Mouse (Mus musculus): Measurements from ENCODE around the gene Cemip2. TPM values are rescaled to one million over a fixed set of nuclear protein-coding genes. Genes with fewer than 3 reads are reported as not detected.

The Cemip2 gene
- total RNA-seq, 2 experiments from 2014 or later: 1.5 to 6.0 TPM

- no peak for ATAC-seq (replicated peaks; ENCODE audit: low FRiP score, poor library complexity, severe bottlenecking)
These were observed 26.3 kb downstream of the Cemip2 start for GRCm38 (mm10) chr19:21804488-21804887.

GRCm38 (mm10) chr19:21805305-21805704 lies 27.2 kb downstream of the Cemip2 start:
- no peak for ATAC-seq (replicated peaks; ENCODE audit: low FRiP score, poor library complexity, severe bottlenecking)

- no peak for ATAC-seq (replicated peaks; ENCODE audit: low FRiP score, poor library complexity, severe bottlenecking)
These were observed 32.0 kb downstream of the Cemip2 start for GRCm38 (mm10) chr19:21810135-21810534.

- ATAC-seq (replicated peaks; ENCODE audit: low FRiP score, poor library complexity, severe bottlenecking): no peak
These were observed 35.4 kb downstream of the Cemip2 start for GRCm38 (mm10) chr19:21813560-21813959.

GRCm38 (mm10) chr19:21814433-21815020 lies 36.4 kb downstream of the Cemip2 start:
- ATAC-seq (replicated peaks; ENCODE audit: low FRiP score, poor library complexity, severe bottlenecking): no peak

GRCm38 (mm10) chr19:21816260-21816659 lies 38.1 kb downstream of the Cemip2 start:
- no peak for ATAC-seq (replicated peaks; ENCODE audit: low FRiP score, poor library complexity, severe bottlenecking)

GRCm38 (mm10) chr19:21818021-21818725 lies 40.0 kb downstream of the Cemip2 start:
- no peak for ATAC-seq (replicated peaks; ENCODE audit: low FRiP score, poor library complexity, severe bottlenecking)

GRCm38 (mm10) chr19:21819585-21819984 lies 41.4 kb downstream of the Cemip2 start:
- ATAC-seq (replicated peaks; ENCODE audit: low FRiP score, poor library complexity, severe bottlenecking): no peak

GRCm38 (mm10) chr19:21820126-21820525 lies 42.0 kb downstream of the Cemip2 start:
- no peak for ATAC-seq (replicated peaks; ENCODE audit: low FRiP score, poor library complexity, severe bottlenecking)

GRCm38 (mm10) chr19:21821877-21822276 lies 43.7 kb downstream of the Cemip2 start:
- no peak for ATAC-seq (replicated peaks; ENCODE audit: low FRiP score, poor library complexity, severe bottlenecking)

GRCm38 (mm10) chr19:21824146-21824545 lies 46.0 kb downstream of the Cemip2 start:
- no peak for ATAC-seq (replicated peaks; ENCODE audit: low FRiP score, poor library complexity, severe bottlenecking)

GRCm38 (mm10) chr19:21825128-21825885 lies 47.2 kb downstream of the Cemip2 start:
- no peak for ATAC-seq (replicated peaks; ENCODE audit: low FRiP score, poor library complexity, severe bottlenecking)

GRCm38 (mm10) chr19:21833416-21833992 lies 55.4 kb downstream of the Cemip2 start:
- ATAC-seq (replicated peaks; ENCODE audit: low FRiP score, poor library complexity, severe bottlenecking): no peak

- no peak for ATAC-seq (replicated peaks; ENCODE audit: low FRiP score, poor library complexity, severe bottlenecking)
These were observed 56.8 kb downstream of the Cemip2 start for GRCm38 (mm10) chr19:21834952-21835351.

- ATAC-seq (replicated peaks; ENCODE audit: low FRiP score, poor library complexity, severe bottlenecking): no peak
These were observed 72.6 kb downstream of the Cemip2 start for GRCm38 (mm10) chr19:21850721-21851120.

GRCm38 (mm10) chr19:21854526-21855228 lies 76.5 kb downstream of the Cemip2 start:
- ATAC-seq (replicated peaks; ENCODE audit: low FRiP score, poor library complexity, severe bottlenecking): no peak

GRCm38 (mm10) chr19:21855421-21856128 lies 77.4 kb downstream of the Cemip2 start:
- ATAC-seq (replicated peaks; ENCODE audit: low FRiP score, poor library complexity, severe bottlenecking): no peak

GRCm38 (mm10) chr19:21858846-21859521 lies 80.8 kb downstream of the Cemip2 start:
- no peak for ATAC-seq (replicated peaks; ENCODE audit: low FRiP score, poor library complexity, severe bottlenecking)

GRCm38 (mm10) chr19:21860132-21860531 lies 82.0 kb downstream of the Cemip2 start:
- ATAC-seq (replicated peaks; ENCODE audit: low FRiP score, poor library complexity, severe bottlenecking): no peak

Measured in erythroblast, adult 5-6 weeks (primary cell).